Mouse (Mus musculus) cerebellum, adult 2 months (tissue): Measurements from ENCODE around the gene Ccdc155. TPM values are rescaled to one million over a fixed set of nuclear protein-coding genes. Genes with fewer than 3 reads are reported as not detected.
A peak's percentile ranks its signal among the peaks of the same experiment; 100 is the strongest.

ENCODE experiments used
- DNase-seq, 2 experiments: peaks; one replicate each; pipeline ENCODE4 v3.0.0; 2021
- H3K27ac ChIP-seq: fragments of 200-500 bp; 2 replicates; pipeline ENCODE4 v1.5.1; 2012; ENCODE audit warnings: low read length, control low read depth, inconsistent platforms; ENCODE audit not compliant: insufficient read depth
- H3K27me3 ChIP-seq: fragments of 200-500 bp; 2 replicates; pipeline ENCODE4 v1.6.1; 2012; ENCODE audit warnings: inconsistent platforms, mild to moderate bottlenecking, low read length, moderate library complexity; ENCODE audit not compliant: control insufficient read depth, insufficient read depth
- H3K4me1 ChIP-seq: fragments of 200-500 bp; 2 replicates; pipeline ENCODE4 v1.6.1; 2011; ENCODE audit warnings: low read length; ENCODE audit not compliant: control insufficient read depth, insufficient read depth
- H3K4me3 ChIP-seq: fragments of 200-500 bp; replicated peaks from 2 replicates; pipeline ENCODE3; 2011; ENCODE audit warnings: mild to moderate bottlenecking, low read depth, low read length, control low read depth; ENCODE audit not compliant: insufficient read depth
- CTCF ChIP-seq: fragments of 200-500 bp; IDR thresholded peaks from 2 replicates; pipeline ENCODE4 v1.5.1; 2011; ENCODE audit warnings: low read depth, mild to moderate bottlenecking, control low read depth, low read length, moderate library complexity, borderline replicate concordance; ENCODE audit not compliant: insufficient read depth
- POLR2A ChIP-seq: fragments of 200-500 bp; IDR thresholded peaks from 2 replicates; pipeline ENCODE4 v1.6.1; 2011; ENCODE audit warnings: low read length, control low read depth, borderline replicate concordance; ENCODE audit not compliant: insufficient read depth
- WGBS: fragments of 180-500 bp; shearing (Covaris S2); methylation state at CpG from one replicate; pipeline ENCODE4 v1.1.7; 2018; 5-methylcytosine and 5-hydroxymethylcytosine counted together
- polyA plus RNA-seq: library from polyadenylated mRNA; depleted of rRNA; stranded (reverse); fragments of >200 nt; gene quantifications from 2 replicates; pipeline ENCODE4 v1.2.3, GENCODE M21; 2012

Gene Ccdc155
- polyA plus RNA-seq, 1 experiment = 1.9 TPM

- TF ChIP-seq CTCF (no peak), POLR2A (no peak)
- DNase-seq = no peak
- H3K4me1 ChIP-seq = no peaks in the 10 kb centered on the region; the same call in 1 of the 2 replicates
- peak within 1 kb of the TSS; percentile 25 for H3K4me3 ChIP-seq
- no peak within 1 kb of the TSS for H3K27ac ChIP-seq
- 2% methylated on average over 55 of the region's 55 CpGs for WGBS
- H3K27me3 ChIP-seq = peaks cover 2% of the 10 kb centered on the region; the same call in 1 of the 2 replicates
Observed at GRCm38 (mm10) chr7:45215673-45216441, 11.2 kb upstream of the Ccdc155 start, which contains the start of gene Tead2. Gene Tead2 (plus strand): TSS chr7:45215753.

GRCm38 (mm10) chr7:45213708-45214107 is 9.0 kb upstream of the Ccdc155 start:
- DNase-seq = no peak
- no peak overlapping the region for H3K4me3 ChIP-seq
- H3K4me1 ChIP-seq = no peaks in the 10 kb centered on the region; the same call in 1 of the 2 replicates
- no peak for TF ChIP-seq POLR2A
- TF ChIP-seq CTCF = no peak
- no peak overlapping the region for H3K27ac ChIP-seq
- H3K27me3 ChIP-seq = peaks cover 2% of the 10 kb centered on the region; the same call in 1 of the 2 replicates
- WGBS = 86% methylated on average over 5 of the region's 5 CpGs

GRCm38 (mm10) chr7:45212356-45212755 is 7.7 kb upstream of the Ccdc155 start:
- TF ChIP-seq POLR2A = no peak
- TF ChIP-seq CTCF = no peak
- H3K4me1 ChIP-seq = no peaks in the 10 kb centered on the region; the same call in 1 of the 2 replicates
- no peak overlapping the region for H3K27ac ChIP-seq
- no peak for DNase-seq
- peaks cover 2% of the 10 kb centered on the region; the same call in 1 of the 2 replicates for H3K27me3 ChIP-seq
- WGBS = 86% methylated on average over 7 of the region's 7 CpGs
- no peak overlapping the region for H3K4me3 ChIP-seq

- DNase-seq = no peak
- H3K27me3 ChIP-seq = peaks cover 2% of the 10 kb centered on the region; the same call in 1 of the 2 replicates
- no peak within 1 kb of the TSS for H3K27ac ChIP-seq
- TF ChIP-seq POLR2A (no peak), CTCF (no peak)
- H3K4me3 ChIP-seq = no peak within 1 kb of the TSS
- WGBS = 11% methylated on average over 17 of the region's 17 CpGs
- no peaks in the 10 kb centered on the region; the same call in 1 of the 2 replicates for H3K4me1 ChIP-seq
Observed at GRCm38 (mm10) chr7:45211851-45212251, 7.2 kb upstream of the Ccdc155 start, which contains the start of gene Dkkl1. Gene Dkkl1 (minus strand): TSS chr7:45212147.

- peaks cover 2% of the 10 kb centered on the region; the same call in 1 of the 2 replicates for H3K27me3 ChIP-seq
- WGBS = 81% methylated on average over 10 of the region's 10 CpGs
- no peak overlapping the region for H3K4me3 ChIP-seq
- H3K27ac ChIP-seq = no peak overlapping the region
- no peaks in the 10 kb centered on the region; the same call in 1 of the 2 replicates for H3K4me1 ChIP-seq
- TF ChIP-seq CTCF (no peak), POLR2A (no peak)
- DNase-seq = no peak
Observed at GRCm38 (mm10) chr7:45211070-45211469, 6.4 kb upstream of the Ccdc155 start.

DNA sequence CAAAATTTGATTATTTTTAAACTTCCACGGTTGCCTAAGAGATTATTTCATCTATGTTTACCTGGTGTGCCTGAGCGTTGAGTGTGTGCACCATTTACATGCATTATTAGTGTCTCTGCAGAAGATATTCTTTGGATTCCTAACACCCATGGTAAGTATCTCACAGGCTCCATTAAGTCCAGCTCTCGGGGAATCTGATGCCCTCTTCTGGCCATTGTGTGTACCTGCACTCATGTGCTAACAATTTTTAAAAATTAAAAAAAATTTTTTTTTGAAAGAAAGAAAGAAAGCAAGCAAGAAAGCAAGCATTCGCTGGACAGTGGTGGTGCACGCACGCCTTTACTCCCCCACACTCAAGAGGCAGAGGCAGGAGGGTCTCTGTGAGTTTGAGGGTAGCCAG is 3.6 kb upstream of the Ccdc155 start:
- H3K27ac ChIP-seq = no peak overlapping the region
- H3K4me1 ChIP-seq = no peaks in the 10 kb centered on the region; the same call in 1 of the 2 replicates
- H3K27me3 ChIP-seq = no peaks in the 10 kb centered on the region; the same call in 1 of the 2 replicates
- no peak overlapping the region for H3K4me3 ChIP-seq
- 83% methylated on average over 6 of the region's 6 CpGs for WGBS
- TF ChIP-seq CTCF (no peak), POLR2A (no peak)
- DNase-seq = no peak

DNA sequence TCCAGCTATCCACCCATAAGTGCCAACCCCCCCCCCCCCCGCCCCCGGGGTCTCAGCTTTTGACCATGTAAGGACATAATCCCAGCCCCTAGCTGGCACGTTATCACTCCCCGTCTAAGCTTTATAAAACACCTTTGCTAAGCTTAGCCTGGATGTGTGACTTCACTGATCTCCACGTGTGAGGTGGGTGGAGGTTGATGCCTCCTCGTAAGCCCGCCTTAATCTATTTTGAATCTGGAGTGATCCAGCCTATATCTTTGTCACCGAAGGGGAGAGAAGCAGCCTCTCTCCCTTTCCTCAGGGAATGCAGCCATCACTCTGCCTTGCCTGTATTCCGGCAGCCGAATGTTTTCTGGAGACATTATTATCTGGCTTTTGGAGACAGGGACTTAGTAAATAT is 2.0 kb downstream of the Ccdc155 start:
- DNase-seq = no peak
- no peak overlapping the region for H3K4me3 ChIP-seq
- no peaks in the 10 kb centered on the region for H3K27me3 ChIP-seq
- peaks cover 10% of the 10 kb centered on the region; the same call in 1 of the 2 replicates for H3K4me1 ChIP-seq
- no peak overlapping the region for H3K27ac ChIP-seq
- 66% methylated on average over 10 of the region's 10 CpGs for WGBS
- TF ChIP-seq POLR2A = no peak
- TF ChIP-seq CTCF = no peak
